In genomic region chr2:28638352-28638751, GRCm38 (mm10) we compare ENCODE assay signal across 7 mouse cellular contexts. TPM values are rescaled to one million over a fixed set of nuclear protein-coding genes. Genes with fewer than 3 reads are reported as not detected.
A peak's percentile ranks its signal among the peaks of the same experiment; 100 is the strongest.
DNase-seq lines count a peak whose midpoint lies in the region; ATAC-seq and TF ChIP-seq lines count a peak whose summit lies in the region.

No protein-coding gene starts in this region.

- H3K4me1 ChIP-seq in E14TG2a.4 (replicated peaks; ENCODE audit: low read depth, low read length), result peaks cover 44% of the 10 kb centered on the region
- H3K4me1 ChIP-seq in intestine, postnatal 0 days (replicated peaks; ENCODE audit: control insufficient read depth, insufficient read depth, low read length), result no peaks in the 10 kb centered on the region; the same call in 1 of the 2 replicates
- peaks cover 20% of the 10 kb centered on the region for H3K4me1 ChIP-seq in lung, embryonic 15.5 days

- DNase-seq in R1 (ENCODE audit: low read depth, low spot score), result peak; percentile 80
- DNase-seq in c-Kit-positive CD71-positive TER-119-positive erythroid progenitor cells, embryonic 14.5 days (ENCODE audit: low spot score), result no peak
- DNase-seq in ovary, postnatal 10 days (ENCODE audit: low spot score), result no peak
- no peak for DNase-seq in layer of hippocampus, adult 9-11 months

- H3K9ac ChIP-seq in intestine, postnatal 0 days (ENCODE audit: low read depth, low read length), result no peak overlapping the region
- H3K9ac ChIP-seq in lung, embryonic 15.5 days, result no peak overlapping the region

- no peak for ATAC-seq in intestine, postnatal 0 days
- ATAC-seq in lung, embryonic 15.5 days (ENCODE audit: borderline replicate concordance, extremely low read depth, low FRiP score, low TSS enrichment), result no peak

- peak overlapping the region; percentile 43 for H3K4me2 ChIP-seq in intestine, postnatal 0 days (replicated peaks; ENCODE audit: low read depth)
- peak overlapping the region; percentile 41 for H3K4me2 ChIP-seq in lung, embryonic 15.5 days

- 17% methylated on average over 9 of the region's 9 CpGs for WGBS in intestine, postnatal 0 days
- 22% methylated on average over 9 of the region's 9 CpGs for WGBS in lung, embryonic 15.5 days

- no peaks in the 10 kb centered on the region for H3K36me3 ChIP-seq in E14TG2a.4 (ENCODE audit: insufficient read depth, low read length)
- H3K36me3 ChIP-seq in intestine, postnatal 0 days (ENCODE audit: control insufficient read depth, insufficient read depth), result no peaks in the 10 kb centered on the region; the same call in 1 of the 2 replicates
- no peaks in the 10 kb centered on the region for H3K36me3 ChIP-seq in lung, embryonic 15.5 days

- no peak overlapping the region for H3K27ac ChIP-seq in intestine, postnatal 0 days (ENCODE audit: low read depth, low read length)
- no peak overlapping the region for H3K27ac ChIP-seq in lung, embryonic 15.5 days

- peak overlapping the region; percentile 60 for H3K4me3 ChIP-seq in E14TG2a.4 (replicated peaks; ENCODE audit: low read length)
- H3K4me3 ChIP-seq in intestine, postnatal 0 days (ENCODE audit: low read depth, low read length), result no peak overlapping the region
- H3K4me3 ChIP-seq in lung, embryonic 15.5 days, result peak overlapping the region; percentile 9

- H3K9me3 ChIP-seq in E14TG2a.4 (ENCODE audit: low read length), result no peaks in the 10 kb centered on the region
- H3K9me3 ChIP-seq in intestine, postnatal 0 days (ENCODE audit: control insufficient read depth), result no peaks in the 10 kb centered on the region
- no peaks in the 10 kb centered on the region for H3K9me3 ChIP-seq in lung, embryonic 15.5 days

- peaks cover 5% of the 10 kb centered on the region for H3K27me3 ChIP-seq in E14TG2a.4 (ENCODE audit: insufficient read depth, low read length)
- no peaks in the 10 kb centered on the region for H3K27me3 ChIP-seq in intestine, postnatal 0 days (replicated peaks; ENCODE audit: control insufficient read depth, insufficient read depth, low read length)
- H3K27me3 ChIP-seq in lung, embryonic 15.5 days, result no peaks in the 10 kb centered on the region

- TF ChIP-seq CTCF in E14TG2a.4 (conservative IDR thresholded peaks at IDR 0.05; ENCODE audit: low read length), result no peak
- TF ChIP-seq CTCF in intestine, postnatal 0 days (IDR thresholded peaks at IDR 0.05; ENCODE audit: low read depth), result no peak

RNA-seq across cellular contexts. Expression of gene Tsc1, which starts 2.7 kb away (rescaled TPM):
- 6.5 and 8.2 TPM in 2 replicates for polyA plus RNA-seq in intestine, postnatal 0 days (2015; fragmentation: Nextera tagmentation; extraction: Ambion mirVana)
- polyA plus RNA-seq in lung, embryonic 15.5 days (2015; fragmentation: Nextera tagmentation; extraction: Ambion mirVana), result 17.8 and 20.6 TPM in 2 replicates

RNA-seq across cellular contexts. Expression of gene Gfi1b, which starts 16.6 kb away (rescaled TPM):
- polyA plus RNA-seq in intestine, postnatal 0 days (2015; fragmentation: Nextera tagmentation; extraction: Ambion mirVana), result 0.34 TPM in 1 of 2 replicates, not detected in the other
- 0.49 and 1.0 TPM in 2 replicates for polyA plus RNA-seq in lung, embryonic 15.5 days (2015; fragmentation: Nextera tagmentation; extraction: Ambion mirVana)

RNA-seq across cellular contexts. Expression of gene Gtf3c5, which starts 54.8 kb away (rescaled TPM):
- 8.4 and 8.9 TPM in 2 replicates for polyA plus RNA-seq in intestine, postnatal 0 days (2015; fragmentation: Nextera tagmentation; extraction: Ambion mirVana)
- polyA plus RNA-seq in lung, embryonic 15.5 days (2015; fragmentation: Nextera tagmentation; extraction: Ambion mirVana), result 45.3 and 46.7 TPM in 2 replicates
